Mouse (Mus musculus): ENCODE results near the gene Ube2m. TPM values are rescaled to one million over a fixed set of nuclear protein-coding genes. Genes with fewer than 3 reads are reported as not detected.

Gene Ube2m
- polyA plus RNA-seq, 1 experiment: 377 TPM

- no peaks in the 10 kb centered on the region for H3K27me3 ChIP-seq (ENCODE audit: control insufficient read depth, insufficient read depth, low read length)
These were observed 3.2 kb upstream of the Ube2m start for GRCm38 (mm10) chr7:13041256-13041655.

GRCm38 (mm10) chr7:13039181-13039580, 1.1 kb upstream of the Ube2m start:
- TF ChIP-seq POLR2A (IDR thresholded peaks at IDR 0.05; ENCODE audit: control insufficient read depth, low read depth, low read length) (no peak), CTCF (IDR thresholded peaks at IDR 0.05; ENCODE audit: control insufficient read depth, insufficient read depth, insufficient replicate concordance, low read depth, low read length) (no peak)
- H3K27me3 ChIP-seq (ENCODE audit: control insufficient read depth, insufficient read depth, low read length): no peaks in the 10 kb centered on the region
- peaks cover 35% of the 10 kb centered on the region for H3K4me1 ChIP-seq (ENCODE audit: control insufficient read depth, insufficient read depth, low read length)
- no peaks in the 10 kb centered on the region for H3K36me3 ChIP-seq (ENCODE audit: control insufficient read depth, insufficient read depth, low read length)
- peak overlapping the region; percentile 97; the same call in 1 of the 2 replicates for H3K27ac ChIP-seq (ENCODE audit: control insufficient read depth, insufficient read depth, low read depth, low read length)
- H3K4me3 ChIP-seq (ENCODE audit: control insufficient read depth, low read depth, low read length): peak overlapping the region; percentile 92

More at GRCm38 (mm10) chr7:13041256-13041655, 3.2 kb upstream of the Ube2m start:
- Histone ChIP-seq H3K4me3 (ENCODE audit: control insufficient read depth, low read depth, low read length) (no peak overlapping the region), H3K36me3 (ENCODE audit: control insufficient read depth, insufficient read depth, low read length) (no peaks in the 10 kb centered on the region), H3K27ac (ENCODE audit: control insufficient read depth, insufficient read depth, low read depth, low read length) (no peak overlapping the region), H3K4me1 (ENCODE audit: control insufficient read depth, insufficient read depth, low read length) (peaks cover 29% of the 10 kb centered on the region)
- TF ChIP-seq CTCF (IDR thresholded peaks at IDR 0.05; ENCODE audit: control insufficient read depth, insufficient read depth, insufficient replicate concordance, low read depth, low read length) (no peak), POLR2A (IDR thresholded peaks at IDR 0.05; ENCODE audit: control insufficient read depth, low read depth, low read length) (no peak)

DNA sequence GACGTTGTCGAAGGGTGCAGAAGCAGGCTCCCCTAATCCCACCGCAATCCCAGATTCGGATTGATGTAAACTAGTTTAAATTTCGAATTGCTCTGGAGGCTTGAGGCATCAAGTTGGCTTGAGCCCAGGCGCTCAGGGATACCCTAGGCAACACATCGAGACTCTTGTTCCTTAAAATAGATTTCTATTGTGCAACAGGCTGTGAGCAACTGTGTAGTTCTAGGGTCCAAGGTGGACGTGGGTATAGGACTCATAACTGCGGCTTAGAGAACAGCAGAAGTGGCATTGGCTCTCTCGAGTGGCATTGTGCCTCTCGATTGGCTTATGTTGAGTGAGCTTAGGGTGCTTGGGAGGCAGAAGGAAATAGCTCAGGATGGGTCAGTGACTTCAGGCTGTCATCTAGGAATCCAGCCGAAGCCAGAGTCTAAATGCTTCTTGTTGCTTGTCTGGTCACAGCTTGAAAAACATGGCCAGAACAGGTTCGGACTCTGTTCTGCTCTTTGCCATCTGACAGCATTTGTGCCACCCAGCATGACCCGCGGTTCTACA, 620 bp upstream of the Ube2m start:
- no peak for TF ChIP-seq CTCF (IDR thresholded peaks at IDR 0.05; ENCODE audit: control insufficient read depth, insufficient read depth, insufficient replicate concordance, low read depth, low read length)
- TF ChIP-seq POLR2A (IDR thresholded peaks at IDR 0.05; ENCODE audit: control insufficient read depth, low read depth, low read length): no peak
- peaks cover 35% of the 10 kb centered on the region for H3K4me1 ChIP-seq (ENCODE audit: control insufficient read depth, insufficient read depth, low read length)
- H3K4me3 ChIP-seq (ENCODE audit: control insufficient read depth, low read depth, low read length): peak overlapping the region; percentile 92
- H3K36me3 ChIP-seq (ENCODE audit: control insufficient read depth, insufficient read depth, low read length): no peaks in the 10 kb centered on the region
- H3K27ac ChIP-seq (ENCODE audit: control insufficient read depth, insufficient read depth, low read depth, low read length): peak overlapping the region; percentile 97
- no peaks in the 10 kb centered on the region for H3K27me3 ChIP-seq (ENCODE audit: control insufficient read depth, insufficient read depth, low read length)

DNA sequence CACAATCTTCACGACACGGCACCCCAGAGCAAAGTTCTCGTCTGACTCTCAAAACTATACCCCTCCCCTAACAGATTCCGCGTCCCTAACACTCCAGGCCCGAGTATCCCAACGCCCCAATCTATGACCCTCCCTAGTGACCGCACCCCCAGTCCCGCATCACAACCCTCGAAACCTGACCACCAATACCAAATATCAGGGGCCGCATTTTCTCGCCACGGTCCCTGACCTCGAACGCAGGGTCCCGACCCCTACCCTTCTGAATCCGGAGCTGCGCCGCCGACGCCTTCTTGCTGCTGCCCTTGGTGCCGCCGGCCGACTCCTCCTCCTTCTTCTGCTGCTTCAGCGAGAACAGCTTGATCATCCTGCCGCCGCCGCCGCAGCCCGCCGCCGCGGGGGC, 709 bp downstream of the Ube2m start:
- Histone ChIP-seq H3K4me1 (ENCODE audit: control insufficient read depth, insufficient read depth, low read length) (peaks cover 25% of the 10 kb centered on the region), H3K36me3 (ENCODE audit: control insufficient read depth, insufficient read depth, low read length) (no peaks in the 10 kb centered on the region; the same call in 1 of the 2 replicates), H3K4me3 (ENCODE audit: control insufficient read depth, low read depth, low read length) (peak overlapping the region; percentile 92), H3K27me3 (ENCODE audit: control insufficient read depth, insufficient read depth, low read length) (no peaks in the 10 kb centered on the region), H3K27ac (ENCODE audit: control insufficient read depth, insufficient read depth, low read depth, low read length) (peak overlapping the region; percentile 94)
- TF ChIP-seq CTCF (IDR thresholded peaks at IDR 0.05; ENCODE audit: control insufficient read depth, insufficient read depth, insufficient replicate concordance, low read depth, low read length) (no peak), POLR2A (IDR thresholded peaks at IDR 0.05; ENCODE audit: control insufficient read depth, low read depth, low read length) (no peak)

DNA sequence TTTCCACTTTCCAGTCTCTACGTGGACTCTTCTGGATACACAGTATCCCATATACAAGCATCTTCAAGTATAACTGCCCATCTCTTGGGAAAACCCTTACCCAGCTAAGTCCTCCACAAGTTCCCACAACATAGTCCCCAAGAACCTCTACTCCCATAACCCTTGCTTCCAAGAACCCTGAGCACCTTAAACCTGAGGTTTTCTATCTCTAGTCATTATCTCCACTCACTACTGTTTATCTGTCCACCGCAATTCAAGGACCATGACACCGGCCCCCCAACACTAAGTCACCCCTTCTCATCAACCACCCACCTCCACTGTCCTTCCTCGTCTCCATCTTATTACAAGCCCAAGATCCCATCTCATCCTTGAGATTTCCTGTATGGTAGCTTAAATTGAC, 1.3 kb downstream of the Ube2m start:
- Histone ChIP-seq H3K27me3 (ENCODE audit: control insufficient read depth, insufficient read depth, low read length) (no peaks in the 10 kb centered on the region), H3K27ac (ENCODE audit: control insufficient read depth, insufficient read depth, low read depth, low read length) (peak overlapping the region; percentile 94), H3K4me3 (ENCODE audit: control insufficient read depth, low read depth, low read length) (peak overlapping the region; percentile 92), H3K4me1 (ENCODE audit: control insufficient read depth, insufficient read depth, low read length) (peaks cover 25% of the 10 kb centered on the region), H3K36me3 (ENCODE audit: control insufficient read depth, insufficient read depth, low read length) (no peaks in the 10 kb centered on the region; the same call in 1 of the 2 replicates)
- TF ChIP-seq CTCF (IDR thresholded peaks at IDR 0.05; ENCODE audit: control insufficient read depth, insufficient read depth, insufficient replicate concordance, low read depth, low read length): no peak
- no peak for TF ChIP-seq POLR2A (IDR thresholded peaks at IDR 0.05; ENCODE audit: control insufficient read depth, low read depth, low read length)

DNA sequence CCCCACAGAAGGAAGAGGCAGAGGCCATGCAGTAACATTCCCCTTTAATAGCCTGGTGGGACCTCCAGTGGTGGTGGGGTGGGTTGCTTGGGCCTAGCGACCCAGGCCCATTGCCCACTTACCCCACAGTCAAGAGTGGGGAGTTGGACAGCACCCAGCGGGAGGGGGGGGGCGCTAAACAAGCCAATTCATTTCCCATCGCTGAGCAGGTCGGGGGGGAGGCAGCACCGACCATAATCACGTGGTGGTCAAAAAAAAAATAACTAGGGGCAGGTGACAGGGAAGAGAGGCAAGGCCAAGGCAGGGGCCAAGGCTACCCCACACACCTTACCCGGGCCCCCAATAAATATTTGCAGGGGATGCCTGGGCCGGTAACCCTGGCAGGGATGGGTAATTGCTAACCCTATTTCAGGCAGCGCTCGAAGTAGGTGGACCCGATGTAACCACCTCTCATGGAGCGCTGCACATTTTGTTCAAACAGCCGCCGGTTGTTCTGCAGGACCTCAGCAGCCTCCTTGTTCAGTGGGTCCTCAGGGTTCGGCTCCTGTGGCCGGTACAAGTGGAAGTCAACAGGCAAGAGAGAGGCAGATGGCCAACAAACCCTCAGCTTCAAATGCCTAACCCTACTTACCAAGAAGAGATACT, 2.7 kb downstream of the Ube2m start:
- H3K36me3 ChIP-seq (ENCODE audit: control insufficient read depth, insufficient read depth, low read length): no peaks in the 10 kb centered on the region; the same call in none of the 2 replicates
- H3K4me1 ChIP-seq (ENCODE audit: control insufficient read depth, insufficient read depth, low read length): peaks cover 25% of the 10 kb centered on the region
- TF ChIP-seq POLR2A (IDR thresholded peaks at IDR 0.05; ENCODE audit: control insufficient read depth, low read depth, low read length) (no peak), CTCF (IDR thresholded peaks at IDR 0.05; ENCODE audit: control insufficient read depth, insufficient read depth, insufficient replicate concordance, low read depth, low read length) (no peak)
- H3K27ac ChIP-seq (ENCODE audit: control insufficient read depth, insufficient read depth, low read depth, low read length): no peak overlapping the region
- no peaks in the 10 kb centered on the region for H3K27me3 ChIP-seq (ENCODE audit: control insufficient read depth, insufficient read depth, low read length)
- peak overlapping the region; percentile 93 for H3K4me3 ChIP-seq (ENCODE audit: control insufficient read depth, low read depth, low read length)

DNA sequence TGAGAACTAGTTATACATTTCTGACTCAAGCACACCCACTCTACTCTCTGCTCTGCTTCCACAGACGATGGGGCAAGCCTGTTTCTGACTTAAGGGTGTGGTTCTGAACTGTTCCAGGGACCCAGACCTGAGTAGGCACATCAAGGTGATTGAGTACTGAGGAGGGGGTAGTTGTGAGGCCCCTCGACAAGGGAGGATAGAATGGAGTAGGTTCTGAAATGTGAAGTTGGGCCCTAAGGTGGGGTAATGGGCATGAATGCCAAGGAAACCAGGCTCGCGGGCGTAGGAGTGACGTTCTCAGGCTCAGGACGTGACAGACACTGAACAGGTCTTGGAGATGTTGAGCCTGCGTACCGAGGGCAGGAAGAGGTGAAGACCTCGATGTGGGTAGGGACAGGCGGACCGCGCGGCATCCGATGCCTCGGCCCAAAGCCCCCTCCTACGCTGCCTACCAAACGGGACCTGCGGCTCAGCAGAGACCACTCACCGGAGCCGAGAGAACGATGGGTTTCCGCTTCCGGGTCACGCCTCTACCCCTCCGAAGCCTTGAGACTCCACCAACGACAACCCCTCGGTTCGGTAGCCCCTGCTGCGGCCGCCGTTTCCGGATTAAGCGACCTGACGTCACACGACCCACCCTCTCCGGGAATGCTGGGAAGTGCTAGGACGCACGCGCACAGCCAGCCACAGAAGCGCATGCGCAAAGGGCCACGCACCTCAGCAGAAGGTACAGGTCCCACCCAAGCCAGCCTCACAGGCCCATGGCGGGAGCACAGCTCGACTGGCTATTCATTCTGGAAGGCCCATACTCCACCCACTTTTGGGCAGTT, 3.7 kb downstream of the Ube2m start, which contains the start of gene Chmp2a:
Gene Chmp2a, minus strand, starts transcription at position 660 of the 830 bp plus-strand sequence.
- H3K27me3 ChIP-seq (ENCODE audit: control insufficient read depth, insufficient read depth, low read length): no peaks in the 10 kb centered on the region

More for the DNA sequence above, 3.7 kb downstream of the Ube2m start, which contains the start of gene Chmp2a:
- TF ChIP-seq CTCF (IDR thresholded peaks at IDR 0.05; ENCODE audit: control insufficient read depth, insufficient read depth, insufficient replicate concordance, low read depth, low read length) (no peak; the same call in 1 of the 2 replicates), POLR2A (IDR thresholded peaks at IDR 0.05; ENCODE audit: control insufficient read depth, low read depth, low read length) (peak; percentile 76)
- peak within 1 kb of the TSS; percentile 94 for H3K27ac ChIP-seq (ENCODE audit: control insufficient read depth, insufficient read depth, low read depth, low read length)
- H3K36me3 ChIP-seq (ENCODE audit: control insufficient read depth, insufficient read depth, low read length): peaks cover 2% of the 10 kb centered on the region
- peak within 1 kb of the TSS; percentile 93 for H3K4me3 ChIP-seq (ENCODE audit: control insufficient read depth, low read depth, low read length)
- H3K4me1 ChIP-seq (ENCODE audit: control insufficient read depth, insufficient read depth, low read length): peaks cover 25% of the 10 kb centered on the region
